Mouse (Mus musculus): ENCODE results near the gene Prim2. TPM values are rescaled to one million over a fixed set of nuclear protein-coding genes. Genes with fewer than 3 reads are reported as not detected.

Prim2 gene
- polyA plus RNA-seq, 2 experiments, result 32.5 to 34.1 TPM

- no peak for TF ChIP-seq POLR2A (IDR thresholded peaks at IDR 0.05; ENCODE audit: borderline replicate concordance, extremely low read depth, insufficient read depth, insufficient read length)
- H3K9me3 ChIP-seq (ENCODE audit: control insufficient read depth, low read length), result no peaks in the 10 kb centered on the region
- H3K9ac ChIP-seq (ENCODE audit: low read depth, low read length, severe bottlenecking), result no peak overlapping the region
- no peaks in the 10 kb centered on the region for H3K4me1 ChIP-seq (ENCODE audit: control insufficient read depth, insufficient read depth, low read length)
- no peaks in the 10 kb centered on the region for H3K27me3 ChIP-seq (ENCODE audit: control insufficient read depth, insufficient read depth, low read length)
- no peak overlapping the region for H3K4me2 ChIP-seq (replicated peaks; ENCODE audit: low read depth, low read length, severe bottlenecking)
- DNase-seq (ENCODE audit: low spot score) (no peak), ATAC-seq (ENCODE audit: low FRiP score, low read depth) (no peak)
- H3K36me3 ChIP-seq (ENCODE audit: control insufficient read depth, insufficient read depth, low read length), result no peaks in the 10 kb centered on the region
- WGBS, result 48% methylated on average over 1 of the region's 1 CpGs
- H3K27ac ChIP-seq (replicated peaks; ENCODE audit: low read depth, low read length), result no peak overlapping the region
- no peak overlapping the region for H3K4me3 ChIP-seq (replicated peaks; ENCODE audit: low read length)
These were observed 57.5 kb downstream of the Prim2 start for GRCm38 (mm10) chr1:33612100-33612499.

- Histone ChIP-seq H3K27me3 (ENCODE audit: control insufficient read depth, insufficient read depth, low read length) (no peaks in the 10 kb centered on the region), H3K27ac (replicated peaks; ENCODE audit: low read depth, low read length) (no peak overlapping the region), H3K36me3 (ENCODE audit: control insufficient read depth, insufficient read depth, low read length) (no peaks in the 10 kb centered on the region), H3K9ac (ENCODE audit: low read depth, low read length, severe bottlenecking) (no peak overlapping the region), H3K4me1 (ENCODE audit: control insufficient read depth, insufficient read depth, low read length) (no peaks in the 10 kb centered on the region), H3K4me2 (replicated peaks; ENCODE audit: low read depth, low read length, severe bottlenecking) (no peak overlapping the region), H3K4me3 (replicated peaks; ENCODE audit: low read length) (no peak overlapping the region), H3K9me3 (ENCODE audit: control insufficient read depth, low read length) (no peaks in the 10 kb centered on the region)
- 76% methylated on average over 14 of the region's 14 CpGs for WGBS
- DNase-seq (ENCODE audit: low spot score), result no peak
- no peak for TF ChIP-seq POLR2A (IDR thresholded peaks at IDR 0.05; ENCODE audit: borderline replicate concordance, extremely low read depth, insufficient read depth, insufficient read length)
- ATAC-seq (ENCODE audit: low FRiP score, low read depth), result no peak
These were observed 59.4 kb downstream of the Prim2 start for GRCm38 (mm10) chr1:33610026-33610721.

GRCm38 (mm10) chr1:33608133-33608532, 61.5 kb downstream of the Prim2 start:
- Histone ChIP-seq H3K4me3 (replicated peaks; ENCODE audit: low read length) (no peak overlapping the region), H3K36me3 (ENCODE audit: control insufficient read depth, insufficient read depth, low read length) (no peaks in the 10 kb centered on the region), H3K27ac (replicated peaks; ENCODE audit: low read depth, low read length) (no peak overlapping the region), H3K9ac (ENCODE audit: low read depth, low read length, severe bottlenecking) (no peak overlapping the region), H3K4me2 (replicated peaks; ENCODE audit: low read depth, low read length, severe bottlenecking) (no peak overlapping the region), H3K9me3 (ENCODE audit: control insufficient read depth, low read length) (no peaks in the 10 kb centered on the region), H3K27me3 (ENCODE audit: control insufficient read depth, insufficient read depth, low read length) (no peaks in the 10 kb centered on the region), H3K4me1 (ENCODE audit: control insufficient read depth, insufficient read depth, low read length) (no peaks in the 10 kb centered on the region)
- no peak for TF ChIP-seq POLR2A (IDR thresholded peaks at IDR 0.05; ENCODE audit: borderline replicate concordance, extremely low read depth, insufficient read depth, insufficient read length)
- ATAC-seq (ENCODE audit: low FRiP score, low read depth) (no peak), DNase-seq (ENCODE audit: low spot score) (no peak)
- 81% methylated on average over 2 of the region's 2 CpGs for WGBS

- no peaks in the 10 kb centered on the region for H3K4me1 ChIP-seq (ENCODE audit: control insufficient read depth, insufficient read depth, low read length)
- H3K4me2 ChIP-seq (replicated peaks; ENCODE audit: low read depth, low read length, severe bottlenecking), result no peak overlapping the region
- WGBS, result 86% methylated on average over 5 of the region's 5 CpGs
- ATAC-seq (ENCODE audit: low FRiP score, low read depth) (no peak), DNase-seq (ENCODE audit: low spot score) (no peak)
- H3K27ac ChIP-seq (replicated peaks; ENCODE audit: low read depth, low read length), result no peak overlapping the region
- H3K4me3 ChIP-seq (replicated peaks; ENCODE audit: low read length), result no peak overlapping the region
- no peak overlapping the region for H3K9ac ChIP-seq (ENCODE audit: low read depth, low read length, severe bottlenecking)
- no peaks in the 10 kb centered on the region for H3K36me3 ChIP-seq (ENCODE audit: control insufficient read depth, insufficient read depth, low read length)
- H3K27me3 ChIP-seq (ENCODE audit: control insufficient read depth, insufficient read depth, low read length), result no peaks in the 10 kb centered on the region
- no peak for TF ChIP-seq POLR2A (IDR thresholded peaks at IDR 0.05; ENCODE audit: borderline replicate concordance, extremely low read depth, insufficient read depth, insufficient read length)
- no peaks in the 10 kb centered on the region for H3K9me3 ChIP-seq (ENCODE audit: control insufficient read depth, low read length)
These were observed 65.4 kb downstream of the Prim2 start for GRCm38 (mm10) chr1:33604087-33604699.

- 0 out of 2 replicates have a peak, but pooled peaks cover 4% of the 10 kb centered on the region for H3K9me3 ChIP-seq (ENCODE audit: control insufficient read depth, low read length)
- 87% methylated on average over 3 of the region's 3 CpGs for WGBS
- DNase-seq (ENCODE audit: low spot score), result no peak
- no peak overlapping the region for H3K4me3 ChIP-seq (replicated peaks; ENCODE audit: low read length)
- H3K4me2 ChIP-seq (replicated peaks; ENCODE audit: low read depth, low read length, severe bottlenecking), result no peak overlapping the region
- H3K4me1 ChIP-seq (ENCODE audit: control insufficient read depth, insufficient read depth, low read length), result no peaks in the 10 kb centered on the region
- ATAC-seq (ENCODE audit: low FRiP score, low read depth), result no peak
- H3K36me3 ChIP-seq (ENCODE audit: control insufficient read depth, insufficient read depth, low read length), result no peaks in the 10 kb centered on the region
- no peaks in the 10 kb centered on the region for H3K27me3 ChIP-seq (ENCODE audit: control insufficient read depth, insufficient read depth, low read length)
- TF ChIP-seq POLR2A (IDR thresholded peaks at IDR 0.05; ENCODE audit: borderline replicate concordance, extremely low read depth, insufficient read depth, insufficient read length), result no peak
- no peak overlapping the region for H3K27ac ChIP-seq (replicated peaks; ENCODE audit: low read depth, low read length)
- no peak overlapping the region for H3K9ac ChIP-seq (ENCODE audit: low read depth, low read length, severe bottlenecking)
These were observed 69.9 kb downstream of the Prim2 start for GRCm38 (mm10) chr1:33599698-33600097.

Data from limb, embryonic 14.5 days (tissue).